Mouse (Mus musculus) C3H10T1/2 (cell line): ENCODE data around the gene Stra6l. TPM values are rescaled to one million over a fixed set of nuclear protein-coding genes. Genes with fewer than 3 reads are reported as not detected.

Experiments
- polyA plus RNA-seq, 2 experiments: library from polyadenylated mRNA; unstranded; fragments of >200 nt; fragmentation: generic; extraction: Trizol; gene quantifications; one replicate each; pipeline ENCODE4 v1.2.1; 2012; ENCODE audit warnings: missing spikeins in 2 of 2

Stra6l gene
- polyA plus RNA-seq = not detected

GRCm38 (mm10) chr4:45848109-45848824 lies at the start of gene Stra6l:
Gene Stra6l (plus strand): TSS chr4:45848664.

DNA sequence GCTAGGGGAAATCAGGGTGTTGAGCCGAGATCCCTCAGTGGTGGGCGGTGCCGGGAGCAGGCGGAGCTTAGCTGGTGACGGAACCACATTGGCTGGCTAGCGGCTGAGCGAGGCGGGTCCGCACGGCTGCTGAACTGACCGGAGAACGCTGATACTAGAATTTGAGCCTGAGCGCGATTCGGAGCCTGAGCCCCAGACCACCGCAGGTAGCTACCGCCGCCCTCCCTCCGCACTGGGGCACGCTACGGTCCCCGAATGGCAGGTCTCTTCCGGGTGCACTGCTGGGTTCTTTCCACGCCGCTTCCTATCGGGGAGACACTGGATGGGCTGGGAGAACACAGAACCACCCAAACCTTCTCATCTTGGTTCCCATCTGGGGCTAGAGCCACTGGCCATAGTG lies 49.5 kb upstream of the Stra6l start, which contains the start of gene Aldh1b1:
Aldh1b1 (plus strand) TSS at position 59 of the 400 bp plus-strand sequence.

GRCm38 (mm10) chr4:45826275-45827040 lies 22.0 kb upstream of the Stra6l start, which contains the start of gene Igfbpl1:
Gene Igfbpl1 (minus strand): TSS chr4:45826923.

DNA sequence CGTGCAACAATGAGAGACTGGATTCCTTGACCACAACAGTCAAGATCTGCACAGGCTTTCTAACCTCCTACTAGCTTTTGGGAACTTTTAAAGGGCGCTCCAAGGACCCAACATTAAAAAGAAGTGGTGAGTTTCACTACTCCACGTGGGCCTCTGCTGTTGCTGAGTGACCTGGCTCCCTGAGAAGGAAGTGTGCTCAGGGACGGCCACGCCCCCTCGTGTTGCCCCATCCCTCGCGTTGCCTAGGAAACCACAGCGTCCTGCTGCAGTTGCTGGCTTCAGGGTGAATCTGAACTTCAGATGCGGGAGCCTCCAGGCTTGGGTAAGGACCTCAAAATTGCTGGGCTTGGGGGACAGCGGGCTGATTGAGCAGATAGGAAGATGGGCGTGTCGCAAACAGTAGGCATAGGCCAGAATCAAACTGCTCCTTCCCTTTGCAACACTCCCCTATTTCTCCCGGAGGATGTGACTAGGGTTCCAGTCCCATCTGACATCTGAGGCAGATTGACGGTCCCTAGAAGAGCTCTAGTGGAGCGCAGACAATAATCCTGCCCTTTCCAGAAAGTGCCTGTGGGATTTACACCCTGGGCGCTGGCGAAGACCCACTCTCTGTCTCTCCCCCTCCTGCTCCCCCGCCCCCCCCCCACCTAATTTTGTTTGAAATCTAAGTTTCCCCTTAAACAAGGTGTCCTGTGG lies 41.8 kb downstream of the Stra6l start, which contains the start of gene Ccdc180:
Ccdc180 (plus strand) TSS at position 238 of the 696 bp plus-strand sequence.

Other genes starting within 250 kb of the Stra6l start
- not detected for gene Aldh1b1, start 49.6 kb upstream of the Stra6l start, polyA plus RNA-seq
- gene Igfbpl1, start 21.7 kb upstream of the Stra6l start, polyA plus RNA-seq = not detected
- under 1 TPM; 0.05 to 0.19 TPM for gene Ccdc180, start 41.6 kb downstream of the Stra6l start, polyA plus RNA-seq
- gene Tdrd7, start 116.7 kb downstream of the Stra6l start, polyA plus RNA-seq = 10 to 100 TPM in 1 of 2 experiments, 1 to 10 TPM in 1; 5.8 to 32.5 TPM
- 1 to 10 TPM; 1.3 to 2.3 TPM for gene Tmod1, start 190.3 kb downstream of the Stra6l start, polyA plus RNA-seq